Mouse (Mus musculus): Measurements from ENCODE around the gene Clasp1.
A peak's percentile ranks its signal among the peaks of the same experiment; 100 is the strongest.

Clasp1 gene

DNA sequence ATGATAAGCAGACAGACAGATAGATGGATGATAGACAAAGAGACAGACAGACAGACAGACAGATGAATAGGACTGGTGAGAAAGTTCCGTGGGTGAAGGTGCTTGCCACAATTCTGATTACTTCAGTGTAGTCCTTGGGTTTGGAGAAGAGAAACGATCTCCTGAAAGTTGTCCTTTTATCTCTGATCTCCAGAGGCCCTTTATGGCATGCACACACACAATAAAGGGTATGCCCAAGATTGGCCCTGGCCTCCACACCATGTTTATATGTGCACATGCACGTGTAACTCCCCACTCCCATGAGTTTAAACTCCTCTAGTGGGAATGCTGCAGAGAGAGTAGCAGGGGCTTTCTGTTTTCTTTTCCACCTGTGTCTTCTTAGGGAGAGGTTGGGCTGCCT, 14.6 kb downstream of the Clasp1 start:
- DNase-seq, result peak; percentile 48

DNA sequence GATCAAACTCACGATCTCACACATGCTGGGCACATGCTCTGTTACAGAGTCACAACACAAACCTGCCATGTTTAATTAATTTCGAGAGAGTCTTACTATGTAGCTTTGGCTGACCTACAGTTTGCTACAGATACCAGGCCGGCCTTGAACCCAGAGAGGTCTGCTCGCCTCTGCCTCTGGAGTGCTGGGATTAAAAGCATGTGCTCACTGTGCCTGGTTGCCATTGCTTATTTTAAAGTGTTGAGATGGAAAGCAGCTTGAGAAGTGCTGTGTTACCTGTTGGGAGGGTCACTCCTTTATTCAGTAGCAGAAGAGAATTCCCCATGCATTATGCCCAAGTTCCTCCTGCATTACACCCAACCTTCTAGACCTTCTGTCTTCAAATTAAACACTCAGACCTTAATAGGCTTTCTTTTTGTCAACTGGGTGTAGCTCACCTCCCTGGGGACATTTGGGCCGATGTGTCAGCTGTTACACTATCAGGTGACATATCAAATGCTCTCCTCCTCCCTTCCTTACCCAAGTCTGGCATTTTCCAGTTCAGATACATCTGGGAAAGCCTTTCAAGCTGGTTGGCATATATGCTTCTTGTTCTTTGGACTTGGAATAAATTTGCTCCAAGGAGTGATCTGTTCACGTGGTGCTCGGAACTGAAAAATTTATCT, 18.9 kb downstream of the Clasp1 start:
- peak; percentile 77 for DNase-seq

DNA sequence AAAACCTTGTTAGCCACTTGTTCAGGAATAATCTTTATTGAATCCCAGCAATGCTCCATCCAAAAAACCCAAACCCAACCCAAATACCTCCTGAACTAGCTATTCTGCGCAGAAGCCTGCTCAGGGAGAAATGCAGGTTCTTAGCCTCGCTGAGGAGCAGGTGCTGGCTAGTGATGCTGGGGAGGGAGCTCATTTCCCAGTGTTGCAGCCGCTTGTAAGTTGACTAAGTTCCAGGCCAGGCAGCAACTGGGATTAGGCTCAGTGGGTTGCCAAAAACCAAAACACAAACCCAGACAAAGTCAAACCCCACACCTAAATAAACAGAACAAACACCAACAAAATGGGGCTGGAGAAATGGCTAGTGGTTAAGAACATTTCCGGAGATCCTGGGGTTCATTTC, 20.4 kb downstream of the Clasp1 start:
- peak; percentile 67 for DNase-seq

- DNase-seq, result peak; percentile 81
Measured at GRCm38 (mm10) chr1:118410824-118411223, 22.0 kb downstream of the Clasp1 start.

DNA sequence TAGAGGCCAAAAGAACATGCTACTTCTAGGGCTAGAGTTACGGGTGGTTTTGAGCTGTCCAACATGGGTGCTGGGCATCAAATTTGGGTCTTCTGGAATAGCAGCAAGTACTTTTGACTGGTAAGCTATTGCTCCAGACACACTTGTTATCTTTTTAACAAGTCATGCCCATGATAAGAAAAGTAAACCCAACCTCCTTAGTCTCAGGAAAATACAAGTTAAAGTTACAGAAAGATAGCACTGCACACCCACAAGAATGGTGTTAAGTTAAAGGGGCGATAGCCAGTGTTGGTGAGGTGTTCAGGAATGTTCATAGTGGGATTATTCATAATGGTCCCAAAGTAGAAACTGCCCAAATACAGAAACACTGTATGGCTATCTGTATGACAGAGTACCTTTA, 24.3 kb downstream of the Clasp1 start:
- DNase-seq, result peak; percentile 50

GRCm38 (mm10) chr1:118417047-118417730, 28.3 kb downstream of the Clasp1 start:
- DNase-seq, result peak; percentile 2

- DNase-seq, result no peak
Measured at GRCm38 (mm10) chr1:118419399-118419798, 30.5 kb downstream of the Clasp1 start.

GRCm38 (mm10) chr1:118421149-118421548, 32.3 kb downstream of the Clasp1 start:
- DNase-seq, result no peak

DNA sequence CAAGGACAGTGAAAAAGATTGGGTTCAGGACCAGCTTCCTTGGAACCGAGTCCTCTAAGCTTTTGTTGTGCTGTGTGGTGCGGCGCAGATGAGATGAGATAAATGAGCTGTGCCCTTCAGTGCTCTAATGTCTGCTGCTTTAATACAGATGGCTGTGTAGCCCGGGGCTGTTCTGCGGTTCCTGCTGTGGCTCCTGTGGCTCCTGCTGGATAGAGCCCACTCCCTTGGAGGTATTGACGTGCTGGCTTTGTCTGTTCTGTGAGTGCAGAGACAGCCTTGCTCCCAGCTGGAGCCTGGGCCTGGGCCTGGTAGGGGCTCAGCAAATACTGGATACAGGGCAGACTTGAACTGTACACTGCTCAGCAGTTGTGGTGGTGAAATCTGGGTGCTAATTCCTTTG, 34.0 kb downstream of the Clasp1 start:
- DNase-seq, result no peak

GRCm38 (mm10) chr1:118425982-118426381, 37.1 kb downstream of the Clasp1 start:
- DNase-seq, result no peak

- DNase-seq, result no peak
Measured at GRCm38 (mm10) chr1:118428354-118429084, 39.7 kb downstream of the Clasp1 start.

DNA sequence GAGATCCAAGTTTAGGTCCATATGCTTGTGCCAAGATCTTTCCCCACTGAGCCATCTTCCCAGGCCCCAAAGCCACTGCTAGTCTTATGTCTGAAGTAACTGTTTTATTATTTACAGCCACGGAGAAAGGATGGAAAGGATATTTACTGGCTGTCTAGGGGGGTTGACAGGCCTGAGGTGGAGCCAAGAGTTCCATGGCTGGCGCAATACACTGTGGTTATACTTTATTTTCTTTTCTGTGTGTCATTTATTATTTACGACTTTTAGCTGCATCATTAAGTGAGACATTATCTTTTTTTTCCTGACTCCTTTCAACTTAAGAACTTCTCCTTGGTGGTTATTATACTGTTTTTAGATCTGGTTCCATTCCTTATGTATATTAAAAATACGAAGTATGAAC, 42.7 kb downstream of the Clasp1 start:
- DNase-seq, result no peak

DNA sequence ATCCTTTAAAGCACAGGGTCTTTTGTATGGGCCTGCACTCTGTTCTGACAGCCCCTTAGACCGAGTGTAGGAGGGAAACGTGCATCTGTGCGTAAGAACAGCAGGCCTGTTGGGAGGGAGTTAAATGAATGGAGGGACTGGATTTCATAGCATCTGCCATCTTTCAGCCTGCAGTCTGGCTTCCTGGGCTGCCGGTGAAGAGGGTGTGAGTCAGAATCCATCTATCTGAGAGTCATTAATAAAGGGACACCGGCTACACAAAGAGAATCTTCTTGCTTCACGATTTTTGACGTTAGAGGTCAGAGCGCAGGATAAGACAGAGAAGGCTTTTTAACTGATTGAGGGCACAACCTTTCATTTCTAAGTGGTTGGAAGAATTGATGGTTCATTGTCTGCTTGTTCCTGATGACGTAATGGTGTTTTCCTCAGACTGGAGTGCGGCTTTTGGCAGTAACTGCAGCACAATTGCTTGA, 46.2 kb downstream of the Clasp1 start:
- no peak for DNase-seq

DNA sequence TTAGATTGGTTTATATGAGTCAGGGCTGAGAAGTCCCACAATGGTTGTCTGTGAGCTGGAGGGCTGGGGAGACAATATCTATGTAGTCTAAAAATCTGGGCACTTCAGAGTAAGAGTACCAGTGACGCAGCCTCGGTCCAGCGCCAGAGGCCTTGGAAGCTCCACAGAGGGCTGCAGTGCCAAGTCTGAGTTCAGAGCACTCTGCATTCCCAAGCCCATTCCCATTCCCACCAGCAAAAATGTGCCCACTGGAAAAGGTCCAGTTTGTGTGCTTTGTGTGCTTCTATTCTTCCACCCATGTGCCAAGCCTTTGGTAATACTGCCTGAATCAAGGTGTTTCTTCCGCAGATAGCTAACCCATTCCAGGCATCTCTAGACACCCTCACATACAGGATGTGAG, 49.0 kb downstream of the Clasp1 start:
- DNase-seq, result no peak

DNA sequence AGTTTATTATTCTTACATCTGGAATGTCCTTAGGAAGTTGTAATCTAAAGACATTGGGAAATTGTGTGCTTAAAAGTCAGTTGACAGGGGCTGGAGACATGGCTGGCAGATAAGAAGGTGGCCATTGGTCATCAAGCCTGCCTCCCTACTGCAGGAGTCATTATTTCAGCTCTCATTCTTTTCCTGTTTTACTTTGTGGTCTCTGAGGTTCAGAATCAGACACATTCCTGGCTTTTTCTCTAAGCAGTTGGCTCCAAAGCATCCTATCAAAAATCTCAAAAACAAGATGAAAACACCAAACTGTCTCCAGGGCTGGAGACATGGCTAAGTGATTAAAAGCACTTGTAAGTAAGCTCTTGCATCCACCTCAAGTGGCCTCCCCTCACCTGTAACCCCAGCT, 49.5 kb downstream of the Clasp1 start:
- no peak for DNase-seq

DNA sequence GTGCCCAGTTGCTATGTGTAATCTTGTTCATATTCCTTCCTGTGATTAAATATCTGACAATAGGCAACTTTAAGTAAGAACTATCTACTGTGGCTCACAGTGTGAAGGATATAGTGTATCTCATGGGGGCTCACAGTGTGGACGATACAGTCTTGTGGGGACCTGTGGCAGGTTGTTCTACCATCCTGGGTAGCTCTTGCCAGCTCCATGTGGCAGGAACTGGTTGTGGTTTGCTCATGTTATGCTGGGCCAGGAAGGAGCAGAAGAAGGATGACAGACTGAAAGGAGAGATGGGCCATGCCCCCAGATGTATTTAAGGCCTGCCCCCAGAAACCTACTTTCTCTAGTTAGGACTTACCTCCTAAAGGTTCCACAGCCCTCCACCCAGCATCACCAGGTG, 51.7 kb downstream of the Clasp1 start:
- no peak for DNase-seq

GRCm38 (mm10) chr1:118444420-118444819, 55.6 kb downstream of the Clasp1 start:
- DNase-seq, result no peak

GRCm38 (mm10) chr1:118444988-118445387, 56.1 kb downstream of the Clasp1 start:
- DNase-seq, result no peak

DNA sequence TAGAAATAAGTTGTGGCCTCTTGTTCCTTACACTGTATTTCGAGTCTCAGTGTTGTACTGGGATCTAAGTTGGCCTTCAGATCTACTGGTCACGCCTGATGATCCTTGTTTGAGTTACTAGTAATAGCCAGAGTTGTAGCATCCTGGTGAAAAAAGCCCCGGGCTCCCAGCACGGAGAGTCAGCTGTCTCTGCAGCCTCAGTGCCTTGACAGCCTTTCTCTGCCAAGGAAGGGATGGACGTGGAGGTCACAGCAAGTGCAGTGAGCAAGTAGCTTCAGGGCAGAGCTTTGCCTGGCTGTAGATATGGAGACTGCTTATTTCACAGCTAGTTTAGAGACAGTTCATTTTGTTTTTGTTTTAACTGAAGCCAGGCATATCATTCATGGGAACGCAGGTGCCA, 56.6 kb downstream of the Clasp1 start:
- no peak for DNase-seq

DNA sequence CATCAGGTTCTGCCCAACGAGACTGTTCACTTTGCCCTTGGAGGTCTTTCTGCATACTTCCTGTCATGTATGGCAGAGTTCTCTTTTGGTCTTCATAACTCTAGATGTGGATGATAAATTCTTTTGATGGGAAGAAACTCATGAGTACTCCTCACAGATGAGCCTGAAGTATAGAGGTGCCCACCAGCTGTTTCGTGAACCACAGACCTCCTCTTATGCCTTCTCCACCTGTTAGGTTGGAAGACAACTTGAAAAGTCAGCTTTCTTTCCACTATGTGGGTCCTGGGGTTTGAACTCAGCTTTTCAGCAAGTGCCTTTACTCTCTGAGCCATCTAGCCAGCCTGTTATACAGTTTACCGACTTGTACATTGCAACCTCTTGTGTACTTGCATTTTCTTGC, 57.1 kb downstream of the Clasp1 start:
- DNase-seq, result no peak

GRCm38 (mm10) chr1:118447131-118447530, 58.3 kb downstream of the Clasp1 start:
- DNase-seq, result no peak

GRCm38 (mm10) chr1:118448214-118448613, 59.4 kb downstream of the Clasp1 start:
- DNase-seq, result no peak

DNA sequence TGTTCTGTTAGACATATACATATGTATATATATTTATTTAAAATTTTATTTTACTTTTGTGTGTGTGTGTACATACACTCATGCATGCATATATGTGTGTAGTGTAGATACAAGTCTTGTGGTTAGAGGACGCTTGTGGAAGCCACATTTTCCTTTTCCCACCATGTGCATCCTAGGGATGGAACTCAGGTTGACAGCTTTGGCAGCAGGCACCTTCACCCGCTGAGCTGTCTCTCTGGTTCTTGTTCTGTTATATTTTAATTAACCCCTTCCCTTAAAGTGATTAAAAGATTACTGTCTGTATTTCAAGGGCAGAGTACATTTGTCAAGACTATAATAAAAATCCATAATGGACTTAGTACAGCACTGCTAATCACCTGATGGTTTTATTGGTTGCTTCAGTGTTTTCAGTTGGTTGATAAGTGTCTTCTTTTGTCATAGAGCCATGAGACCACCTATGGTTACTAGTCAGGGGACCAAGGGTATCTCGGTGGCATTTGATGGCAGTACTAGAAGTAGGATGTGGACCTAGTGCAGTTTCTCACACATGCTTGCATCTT, 62.1 kb downstream of the Clasp1 start:
- no peak for DNase-seq

DNA sequence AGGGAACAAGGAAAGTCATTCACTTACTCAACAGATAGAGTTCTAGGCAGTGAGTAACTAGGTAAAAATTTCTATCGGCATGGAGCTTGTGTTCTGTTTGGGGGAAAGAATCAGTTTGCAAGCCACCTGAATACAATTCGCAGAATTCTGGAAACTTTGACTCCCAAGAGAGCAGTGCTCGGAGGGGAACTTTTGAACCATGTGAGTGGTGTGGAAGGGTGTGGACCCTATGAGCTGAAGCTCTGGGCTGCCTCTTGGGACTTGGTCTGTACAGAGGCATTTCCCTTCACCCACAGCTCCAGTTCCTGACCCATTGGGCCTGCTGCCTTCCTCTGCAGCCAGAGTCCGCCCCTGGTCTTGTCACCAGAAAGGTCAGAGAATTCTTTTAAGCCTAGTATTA, 64.7 kb downstream of the Clasp1 start:
- peak; percentile 97 for DNase-seq

All from heart, adult 11 months (tissue).